Mouse (Mus musculus) adrenal gland, postnatal 36 days (tissue): ENCODE results near the gene Ccdc47. TPM values are rescaled to one million over a fixed set of nuclear protein-coding genes. Genes with fewer than 3 reads are reported as not detected.
"Not testable (repeated sequence)": the region's sequence is repeated elsewhere in the genome, so short reads cannot be mapped to it uniquely, and the experiment has no call there.

Source experiments
- DNase-seq, 2 experiments: peaks; one replicate each; pipeline ENCODE4 v3.0.0; 2021; ENCODE audit warnings: mixed read lengths in 1 of 2
- total RNA-seq, 2 experiments: library from RNA; stranded (reverse); gene quantifications; 2 replicates each; pipeline ENCODE4 v1.2.3; 2021

Ccdc47 gene
- total RNA-seq, 2 experiments from 2014 or later: 113 to 115 TPM

GRCm38 (mm10) chr11:106199997-106200396, 16.1 kb downstream of the Ccdc47 start:
- DNase-seq: not testable (repeated sequence)

- no peak for DNase-seq
Measured at GRCm38 (mm10) chr11:106198277-106198676, 17.9 kb downstream of the Ccdc47 start.

DNA sequence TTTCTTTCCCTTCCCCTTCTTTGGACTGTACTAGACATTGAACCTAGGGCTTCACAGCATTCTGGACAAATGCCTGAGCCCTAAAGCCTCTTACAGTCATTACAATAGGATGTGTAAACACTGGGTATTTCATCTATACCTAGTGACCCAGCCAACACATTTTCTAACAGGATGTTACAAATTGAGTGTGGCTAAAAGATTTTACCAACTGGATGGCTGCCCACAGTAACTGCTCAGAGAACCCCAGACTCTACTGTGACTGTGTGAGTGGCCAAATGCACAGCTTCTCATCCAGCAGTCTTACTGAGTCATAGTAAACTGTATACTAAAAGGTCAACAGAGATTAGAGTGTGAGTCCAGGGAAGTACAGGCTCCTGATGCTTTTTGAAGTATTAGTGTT, 20.8 kb downstream of the Ccdc47 start:
- no peak for DNase-seq

- no peak for DNase-seq
Measured at GRCm38 (mm10) chr11:106194891-106195290, 21.3 kb downstream of the Ccdc47 start.

GRCm38 (mm10) chr11:106194155-106194541, 22.0 kb downstream of the Ccdc47 start:
- no peak for DNase-seq

- DNase-seq: peak; percentile 98 to 99
Measured at GRCm38 (mm10) chr11:106193371-106194154, 22.6 kb downstream of the Ccdc47 start.

- no peak for DNase-seq
Measured at GRCm38 (mm10) chr11:106192657-106193370, 23.3 kb downstream of the Ccdc47 start.

GRCm38 (mm10) chr11:106192241-106192640, 23.9 kb downstream of the Ccdc47 start:
- DNase-seq: no peak

DNA sequence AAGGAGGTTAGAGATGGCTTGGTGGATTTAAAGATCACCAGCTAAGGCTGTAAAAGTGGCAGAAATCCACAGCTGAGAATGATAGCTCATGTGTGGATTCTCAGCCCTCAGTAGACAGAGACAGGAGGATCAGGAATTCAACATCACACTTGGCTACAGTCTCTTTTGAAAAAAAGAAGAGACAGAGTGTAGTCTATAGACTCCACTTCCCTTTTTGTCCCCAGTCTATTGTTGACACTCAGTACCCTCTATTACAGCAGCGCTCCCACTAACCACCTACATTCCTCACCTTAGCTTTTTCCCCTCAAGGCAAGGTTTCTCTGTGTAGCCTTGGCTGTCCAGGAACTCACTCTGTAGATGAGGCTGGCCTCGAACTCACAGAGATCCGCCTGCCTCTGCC, 24.4 kb downstream of the Ccdc47 start:
- no peak for DNase-seq

- no peak for DNase-seq
Measured at GRCm38 (mm10) chr11:106187326-106187725, 28.8 kb downstream of the Ccdc47 start.

DNA sequence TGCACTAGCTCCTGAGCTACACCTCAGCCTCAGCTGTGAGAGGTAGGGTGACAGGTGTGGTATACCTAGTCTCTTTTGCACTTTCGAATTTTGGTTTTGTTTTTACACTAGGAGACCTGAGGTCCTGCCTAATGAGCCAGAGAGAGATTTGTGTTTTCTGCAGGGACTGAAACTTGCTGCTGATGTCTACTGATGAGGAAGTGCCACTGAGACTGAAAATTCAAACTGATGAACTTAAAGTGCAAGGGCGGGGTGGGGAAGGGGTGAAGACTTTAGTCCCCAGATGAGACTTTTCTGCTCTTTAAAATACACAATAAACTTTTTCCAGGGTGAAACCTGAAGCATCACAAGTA, 35.7 kb downstream of the Ccdc47 start:
- no peak for DNase-seq

DNA sequence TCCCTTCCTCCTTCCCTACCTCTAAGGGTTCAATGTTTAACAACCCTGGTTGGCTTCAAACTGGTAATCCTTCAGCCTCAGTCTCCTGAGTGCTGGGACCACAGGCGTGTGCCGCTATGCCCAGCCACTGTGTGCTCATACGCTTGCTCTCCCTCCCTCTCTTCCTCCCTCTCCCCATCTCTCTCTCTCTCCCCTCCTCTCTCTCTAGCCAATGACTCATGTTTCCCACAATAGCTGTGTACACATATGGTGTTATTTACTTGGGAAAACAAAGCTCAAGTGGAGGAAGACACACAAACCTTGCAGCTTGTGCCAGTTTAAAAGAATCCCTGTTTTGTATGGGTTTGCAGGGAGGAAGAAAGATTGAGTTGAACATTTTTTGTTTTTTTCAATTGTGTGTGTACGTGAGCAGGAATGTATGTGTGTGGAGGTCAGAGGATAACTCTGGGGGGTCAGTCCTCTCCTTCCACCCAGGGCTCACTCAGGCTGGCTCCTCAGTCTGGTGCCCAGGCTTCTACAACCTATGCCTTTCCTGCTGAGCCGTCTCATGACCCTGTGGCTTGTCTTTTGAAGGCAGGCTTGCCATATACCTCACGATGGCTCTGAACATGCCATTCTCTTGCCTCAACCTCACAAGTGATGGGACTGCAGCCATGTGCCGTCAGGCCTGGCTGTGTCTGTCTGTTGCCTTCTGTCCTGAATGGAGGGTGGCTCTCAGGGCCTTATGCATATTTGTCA, 36.3 kb downstream of the Ccdc47 start:
- DNase-seq: no peak

DNA sequence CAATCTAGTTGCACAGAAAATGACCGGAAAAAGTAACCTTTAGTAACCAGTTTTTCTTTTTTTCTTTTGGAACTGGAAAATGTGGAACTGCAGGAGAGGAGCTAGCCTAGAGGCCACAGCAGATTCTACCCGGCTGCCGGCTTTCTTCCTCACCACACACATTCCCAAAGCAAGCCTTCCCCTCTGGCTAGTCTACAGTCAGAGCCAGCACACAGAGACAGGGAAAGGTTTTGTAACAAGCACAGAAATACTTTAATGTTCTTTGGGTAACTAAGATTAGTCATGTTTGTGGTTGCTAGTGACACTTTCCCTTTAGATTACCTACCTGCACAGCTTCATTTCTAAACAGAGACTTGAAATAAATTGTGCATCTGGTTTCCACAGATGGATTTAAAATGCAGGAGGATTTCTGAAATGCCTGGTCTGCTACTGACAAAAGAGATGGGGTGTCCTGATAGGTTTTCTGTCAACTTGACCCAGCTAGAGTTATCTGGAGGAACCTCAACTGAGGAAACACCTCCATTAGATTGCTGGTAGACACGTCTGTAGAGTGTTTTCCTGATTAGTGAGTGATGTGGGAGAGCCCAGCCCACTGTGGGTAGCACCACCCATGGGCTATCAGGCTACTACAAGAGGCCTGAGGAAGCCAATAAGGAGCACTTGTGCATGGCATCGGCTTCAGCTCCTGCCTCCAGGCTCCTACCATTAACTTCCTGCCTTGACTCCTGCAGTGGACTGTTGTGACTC, 37.9 kb downstream of the Ccdc47 start:
- no peak for DNase-seq

DNA sequence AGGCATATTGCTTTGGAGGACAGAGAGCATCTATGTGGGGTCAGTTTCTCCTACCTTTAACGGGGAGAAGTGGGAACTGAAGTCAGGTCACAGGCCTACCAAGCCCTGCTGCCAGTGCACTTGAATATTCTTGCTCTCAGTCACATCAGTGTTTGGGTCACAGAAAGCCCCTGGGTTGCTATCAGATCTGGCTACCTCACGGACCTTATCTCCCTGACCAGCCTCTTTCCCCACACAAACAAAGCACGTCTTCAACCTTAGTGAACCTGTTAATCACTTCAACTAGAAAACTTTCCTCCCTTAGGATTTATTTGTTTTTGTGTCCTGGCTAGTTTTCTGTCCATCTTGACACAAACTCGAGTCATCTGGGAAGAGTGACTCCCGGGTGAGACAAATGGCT, 39.8 kb downstream of the Ccdc47 start:
- DNase-seq: no peak

DNA sequence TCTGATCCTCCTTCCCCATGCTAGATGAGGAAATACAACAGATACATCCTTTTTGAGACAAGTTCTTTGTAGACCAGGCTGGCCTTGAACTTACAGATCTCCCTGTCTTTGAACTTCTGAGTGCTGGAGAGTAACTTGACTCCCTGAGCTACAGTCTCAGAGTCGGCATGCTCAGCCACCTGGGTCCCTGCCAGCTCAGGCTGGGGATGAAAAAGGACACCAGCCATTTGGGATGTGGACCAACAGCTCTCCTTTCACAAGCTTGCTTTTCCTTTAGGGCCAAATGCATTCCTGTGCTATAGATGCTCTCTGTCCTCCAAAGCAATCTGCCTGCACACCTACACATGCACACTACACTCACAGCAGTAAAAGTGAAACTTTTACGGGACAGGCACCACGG, 41.1 kb downstream of the Ccdc47 start:
- peak; percentile 55 to 61 for DNase-seq

GRCm38 (mm10) chr11:106174372-106174771, 41.8 kb downstream of the Ccdc47 start:
- DNase-seq: peak in 1 of 2 experiments; percentile 47

DNA sequence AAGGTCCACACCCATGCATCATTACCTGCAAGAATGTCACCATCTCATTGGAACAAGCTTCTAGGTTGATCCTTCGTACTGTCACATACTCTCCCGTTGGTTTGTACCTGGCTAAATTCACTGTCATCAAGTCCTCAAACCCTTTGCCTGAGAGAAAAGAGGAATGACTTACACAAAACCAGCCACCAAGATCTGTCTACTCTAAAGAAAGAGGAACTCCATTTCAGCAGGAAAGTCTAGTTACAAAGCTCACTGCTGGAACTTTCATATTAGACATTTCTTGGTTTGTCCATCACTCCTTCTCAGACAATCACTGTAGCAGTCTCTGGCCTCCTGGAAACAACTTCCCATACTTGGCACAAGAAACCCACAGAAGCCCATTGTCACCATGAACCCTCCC, 42.9 kb downstream of the Ccdc47 start:
- DNase-seq: no peak

DNA sequence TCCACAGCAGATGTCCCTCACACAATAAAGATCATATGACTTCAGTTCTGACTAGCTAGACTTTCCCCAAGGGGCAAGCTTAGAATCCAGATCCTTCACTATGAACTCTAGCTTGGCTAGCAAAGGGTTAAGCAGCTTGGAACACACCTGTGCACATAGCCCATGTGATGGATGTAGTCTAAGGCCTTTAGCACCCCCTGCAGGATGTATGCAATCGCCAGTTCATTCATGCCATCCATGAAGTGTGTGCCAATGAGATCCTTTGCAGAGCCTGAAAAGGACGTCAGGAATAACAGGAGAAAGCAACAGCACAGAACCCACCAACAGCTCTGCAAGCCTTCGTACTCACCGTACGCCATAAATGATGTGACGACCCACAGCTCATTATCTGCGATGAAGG, 45.3 kb downstream of the Ccdc47 start:
- no peak for DNase-seq

GRCm38 (mm10) chr11:106167435-106167834, 48.7 kb downstream of the Ccdc47 start:
- no peak for DNase-seq

- DNase-seq: no peak
Measured at GRCm38 (mm10) chr11:106164601-106165180, 51.5 kb downstream of the Ccdc47 start.

DNA sequence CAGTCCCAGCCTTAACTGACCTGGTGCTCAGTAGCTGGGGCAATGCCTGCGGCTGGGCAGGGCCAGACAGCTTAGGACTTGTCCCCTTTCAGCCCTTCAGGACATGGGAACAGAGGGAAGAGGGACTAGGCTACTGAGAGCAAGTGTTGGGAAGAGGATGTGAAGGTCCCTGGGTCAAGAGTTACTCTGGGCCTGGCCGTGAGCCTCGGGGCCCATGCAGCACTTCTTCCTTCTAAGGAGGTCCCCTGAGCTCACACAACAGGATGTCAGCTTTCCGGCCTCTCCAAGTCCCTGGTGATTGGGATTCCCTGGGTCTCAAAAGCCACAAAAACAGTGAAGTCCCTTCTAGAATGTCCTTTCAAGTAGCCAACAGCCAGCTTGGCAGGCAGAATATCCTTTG, 52.6 kb downstream of the Ccdc47 start:
- DNase-seq: peak in 1 of 2 experiments; percentile 56

DNA sequence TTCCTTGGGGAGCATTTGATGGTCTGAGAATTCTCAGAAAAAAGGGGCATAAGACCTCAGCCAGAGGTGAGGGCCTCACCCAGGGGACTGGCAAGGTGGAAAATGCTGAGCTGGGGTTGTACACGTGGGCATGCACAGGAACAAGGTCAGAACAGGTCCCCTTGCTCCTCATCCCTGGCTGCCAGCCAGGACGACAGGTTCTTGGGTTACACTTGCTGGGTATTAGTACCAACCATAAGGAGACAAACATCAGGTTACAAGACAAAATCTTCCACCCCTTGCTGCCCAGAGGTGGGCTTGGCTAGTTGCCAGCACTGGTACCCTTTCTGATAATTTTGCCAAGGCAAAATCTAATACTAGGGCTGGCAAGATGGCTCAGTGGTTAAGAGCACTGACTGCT, 53.9 kb downstream of the Ccdc47 start:
- DNase-seq: no peak
